Mouse (Mus musculus): Measurements from ENCODE around the gene Parp1. TPM values are rescaled to one million over a fixed set of nuclear protein-coding genes. Genes with fewer than 3 reads are reported as not detected.

The Parp1 gene
- total and polyA plus RNA-seq, 3 experiments = 91.1 to 165 (median 142) TPM

GRCm38 (mm10) chr1:180550770-180551169, 18.0 kb upstream of the Parp1 start:
- ATAC-seq (ENCODE audit: extremely low read depth, insufficient number of reproducible peaks, low FRiP score, poor library complexity, severe bottlenecking) (no peak), DNase-seq (ENCODE audit: low spot score) (no peak)
- no peaks in the 10 kb centered on the region for H3K36me3 ChIP-seq (replicated peaks)
- TF ChIP-seq GATA2 (IDR thresholded peaks at IDR 0.05; ENCODE audit: borderline replicate concordance, low read depth, low read length) (no peak), POLR2AphosphoS5 (IDR thresholded peaks at IDR 0.05; ENCODE audit: insufficient replicate concordance, low read depth, low read length) (no peak), TAL1 (conservative IDR thresholded peaks at IDR 0.05; ENCODE audit: low read depth, low read length) (no peak), GATA1 (IDR thresholded peaks at IDR 0.05; ENCODE audit: borderline replicate concordance, low read length) (no peak), CTCF (IDR thresholded peaks at IDR 0.05; ENCODE audit: low read depth, low read length) (no peak)
- H3K4me3 ChIP-seq (ENCODE audit: low read depth, low read length) = no peak overlapping the region
- H3K4me1 ChIP-seq (ENCODE audit: insufficient read depth, low read depth, low read length) = peaks cover 23% of the 10 kb centered on the region
- H3K9me3 ChIP-seq (replicated peaks) = no peaks in the 10 kb centered on the region
- peaks cover 59% of the 10 kb centered on the region for H3K27me3 ChIP-seq (ENCODE audit: insufficient read depth, low read length)

- H3K9me3 ChIP-seq (replicated peaks) = no peaks in the 10 kb centered on the region
- no peaks in the 10 kb centered on the region for H3K36me3 ChIP-seq (replicated peaks)
- H3K4me1 ChIP-seq (ENCODE audit: insufficient read depth, low read depth, low read length) = no peaks in the 10 kb centered on the region; the same call in 1 of the 2 replicates
- DNase-seq (ENCODE audit: low spot score) = no peak
- H3K4me3 ChIP-seq (ENCODE audit: low read depth, low read length) = no peak overlapping the region
- TF ChIP-seq TAL1 (conservative IDR thresholded peaks at IDR 0.05; ENCODE audit: low read depth, low read length) (no peak), POLR2AphosphoS5 (IDR thresholded peaks at IDR 0.05; ENCODE audit: insufficient replicate concordance, low read depth, low read length) (no peak), CTCF (IDR thresholded peaks at IDR 0.05; ENCODE audit: low read depth, low read length) (no peak)
- H3K27me3 ChIP-seq (ENCODE audit: insufficient read depth, low read length) = peaks cover 35% of the 10 kb centered on the region
- ATAC-seq (ENCODE audit: extremely low read depth, insufficient number of reproducible peaks, low FRiP score, poor library complexity, severe bottlenecking) = no peak
Measured at GRCm38 (mm10) chr1:180556899-180557298, 11.8 kb upstream of the Parp1 start.

- no peak for TF ChIP-seq POLR2AphosphoS5 (IDR thresholded peaks at IDR 0.05; ENCODE audit: insufficient replicate concordance, low read depth, low read length)
- no peak for TF ChIP-seq GATA2 (IDR thresholded peaks at IDR 0.05; ENCODE audit: borderline replicate concordance, low read depth, low read length)
- no peak for TF ChIP-seq CTCF (IDR thresholded peaks at IDR 0.05; ENCODE audit: low read depth, low read length)
- TF ChIP-seq TAL1 (conservative IDR thresholded peaks at IDR 0.05; ENCODE audit: low read depth, low read length) = no peak
- TF ChIP-seq GATA1 (IDR thresholded peaks at IDR 0.05; ENCODE audit: borderline replicate concordance, low read length) = no peak
- Histone ChIP-seq H3K4me3 (ENCODE audit: low read depth, low read length) (no peak overlapping the region), H3K4me1 (ENCODE audit: insufficient read depth, low read depth, low read length) (no peaks in the 10 kb centered on the region; the same call in 1 of the 2 replicates), H3K27me3 (ENCODE audit: insufficient read depth, low read length) (peaks cover 37% of the 10 kb centered on the region), H3K9me3 (replicated peaks) (no peaks in the 10 kb centered on the region), H3K36me3 (replicated peaks) (no peaks in the 10 kb centered on the region)
- ATAC-seq (ENCODE audit: extremely low read depth, insufficient number of reproducible peaks, low FRiP score, poor library complexity, severe bottlenecking) (no peak), DNase-seq (ENCODE audit: low spot score) (no peak)
Measured at GRCm38 (mm10) chr1:180559454-180559853, 9.3 kb upstream of the Parp1 start.

GRCm38 (mm10) chr1:180561187-180561586, 7.5 kb upstream of the Parp1 start:
- H3K4me3 ChIP-seq (ENCODE audit: low read depth, low read length) = no peak overlapping the region
- peaks cover 41% of the 10 kb centered on the region for H3K27me3 ChIP-seq (ENCODE audit: insufficient read depth, low read length)
- no peaks in the 10 kb centered on the region; the same call in 1 of the 2 replicates for H3K4me1 ChIP-seq (ENCODE audit: insufficient read depth, low read depth, low read length)
- no peak for ATAC-seq (ENCODE audit: extremely low read depth, insufficient number of reproducible peaks, low FRiP score, poor library complexity, severe bottlenecking)
- H3K9me3 ChIP-seq (replicated peaks) = no peaks in the 10 kb centered on the region
- no peak for DNase-seq (ENCODE audit: low spot score)
- no peaks in the 10 kb centered on the region for H3K36me3 ChIP-seq (replicated peaks)
- no peak for TF ChIP-seq GATA1 (IDR thresholded peaks at IDR 0.05; ENCODE audit: borderline replicate concordance, low read length)
- no peak for TF ChIP-seq TAL1 (conservative IDR thresholded peaks at IDR 0.05; ENCODE audit: low read depth, low read length)
- no peak for TF ChIP-seq GATA2 (IDR thresholded peaks at IDR 0.05; ENCODE audit: borderline replicate concordance, low read depth, low read length)
- no peak for TF ChIP-seq POLR2AphosphoS5 (IDR thresholded peaks at IDR 0.05; ENCODE audit: insufficient replicate concordance, low read depth, low read length)
- TF ChIP-seq CTCF (IDR thresholded peaks at IDR 0.05; ENCODE audit: low read depth, low read length) = no peak

- Histone ChIP-seq H3K36me3 (replicated peaks) (no peaks in the 10 kb centered on the region), H3K27me3 (ENCODE audit: insufficient read depth, low read length) (peaks cover 27% of the 10 kb centered on the region), H3K4me1 (ENCODE audit: insufficient read depth, low read depth, low read length) (peaks cover 11% of the 10 kb centered on the region), H3K9me3 (replicated peaks) (no peaks in the 10 kb centered on the region), H3K4me3 (ENCODE audit: low read depth, low read length) (no peak overlapping the region)
- no peak for DNase-seq (ENCODE audit: low spot score)
- ATAC-seq (ENCODE audit: extremely low read depth, insufficient number of reproducible peaks, low FRiP score, poor library complexity, severe bottlenecking) = no peak
- TF ChIP-seq GATA1 (IDR thresholded peaks at IDR 0.05; ENCODE audit: borderline replicate concordance, low read length) (no peak), POLR2AphosphoS5 (IDR thresholded peaks at IDR 0.05; ENCODE audit: insufficient replicate concordance, low read depth, low read length) (no peak), GATA2 (IDR thresholded peaks at IDR 0.05; ENCODE audit: borderline replicate concordance, low read depth, low read length) (no peak), TAL1 (conservative IDR thresholded peaks at IDR 0.05; ENCODE audit: low read depth, low read length) (no peak), CTCF (IDR thresholded peaks at IDR 0.05; ENCODE audit: low read depth, low read length) (no peak)
Measured at GRCm38 (mm10) chr1:180564885-180565284, 3.8 kb upstream of the Parp1 start.

GRCm38 (mm10) chr1:180567761-180568160, 963 bp upstream of the Parp1 start:
- no peak overlapping the region for H3K4me3 ChIP-seq (ENCODE audit: low read depth, low read length)
- ATAC-seq (ENCODE audit: extremely low read depth, insufficient number of reproducible peaks, low FRiP score, poor library complexity, severe bottlenecking) (no peak), DNase-seq (ENCODE audit: low spot score) (no peak)
- peaks cover 20% of the 10 kb centered on the region for H3K36me3 ChIP-seq (replicated peaks)
- H3K9me3 ChIP-seq (replicated peaks) = no peaks in the 10 kb centered on the region
- peaks cover 13% of the 10 kb centered on the region for H3K27me3 ChIP-seq (ENCODE audit: insufficient read depth, low read length)
- no peak for TF ChIP-seq POLR2AphosphoS5 (IDR thresholded peaks at IDR 0.05; ENCODE audit: insufficient replicate concordance, low read depth, low read length)
- TF ChIP-seq CTCF (IDR thresholded peaks at IDR 0.05; ENCODE audit: low read depth, low read length) = no peak
- no peak for TF ChIP-seq GATA1 (IDR thresholded peaks at IDR 0.05; ENCODE audit: borderline replicate concordance, low read length)
- peaks cover 40% of the 10 kb centered on the region for H3K4me1 ChIP-seq (ENCODE audit: insufficient read depth, low read depth, low read length)

GRCm38 (mm10) chr1:180568248-180568647, 476 bp upstream of the Parp1 start:
- no peak for TF ChIP-seq POLR2AphosphoS5 (IDR thresholded peaks at IDR 0.05; ENCODE audit: insufficient replicate concordance, low read depth, low read length)
- TF ChIP-seq GATA2 (IDR thresholded peaks at IDR 0.05; ENCODE audit: borderline replicate concordance, low read depth, low read length) = no peak
- TF ChIP-seq CTCF (IDR thresholded peaks at IDR 0.05; ENCODE audit: low read depth, low read length) = no peak
- no peak for TF ChIP-seq GATA1 (IDR thresholded peaks at IDR 0.05; ENCODE audit: borderline replicate concordance, low read length)
- no peak for TF ChIP-seq TAL1 (conservative IDR thresholded peaks at IDR 0.05; ENCODE audit: low read depth, low read length)
- ATAC-seq (ENCODE audit: extremely low read depth, insufficient number of reproducible peaks, low FRiP score, poor library complexity, severe bottlenecking) = no peak
- peaks cover 44% of the 10 kb centered on the region for H3K4me1 ChIP-seq (ENCODE audit: insufficient read depth, low read depth, low read length)

More at GRCm38 (mm10) chr1:180568248-180568647, 476 bp upstream of the Parp1 start:
- DNase-seq (ENCODE audit: low spot score) = no peak
- peaks cover 25% of the 10 kb centered on the region for H3K36me3 ChIP-seq (replicated peaks)
- H3K4me3 ChIP-seq (ENCODE audit: low read depth, low read length) = peak overlapping the region; percentile 84
- H3K27me3 ChIP-seq (ENCODE audit: insufficient read depth, low read length) = peaks cover 11% of the 10 kb centered on the region
- no peaks in the 10 kb centered on the region for H3K9me3 ChIP-seq (replicated peaks)
